Mouse (Mus musculus): Measurements from ENCODE around the gene Wdr48.
A peak's percentile ranks its signal among the peaks of the same experiment; 100 is the strongest.

The Wdr48 gene

DNA sequence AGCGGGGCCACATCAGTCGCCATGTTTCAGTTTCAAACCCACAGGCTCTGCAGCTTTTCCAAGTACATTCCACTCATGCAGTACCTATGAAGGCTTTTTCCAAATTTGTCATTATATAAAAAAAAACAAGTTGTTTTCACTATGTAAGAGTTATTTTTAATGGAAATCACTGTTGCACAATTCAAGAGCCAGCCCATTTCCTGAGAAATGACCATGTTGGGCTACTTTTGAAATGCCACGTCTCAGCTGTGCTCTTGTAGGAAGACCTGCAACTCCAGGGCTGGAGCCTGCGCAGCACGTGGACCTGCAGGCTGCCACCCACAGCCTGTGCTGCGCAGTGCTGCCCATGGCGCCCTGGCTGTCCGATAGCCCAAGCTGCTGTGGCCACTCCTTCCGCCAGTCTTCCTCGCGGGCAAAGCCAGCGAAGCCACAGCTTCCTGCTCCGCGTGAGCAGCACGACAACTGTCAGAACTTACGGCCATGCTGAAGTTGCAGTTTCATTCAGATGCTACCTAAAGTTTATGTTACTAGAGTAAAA, 30.5 kb downstream of the Wdr48 start:
- DNase-seq (ENCODE audit: low spot score in 2 of 2) = no peak

DNA sequence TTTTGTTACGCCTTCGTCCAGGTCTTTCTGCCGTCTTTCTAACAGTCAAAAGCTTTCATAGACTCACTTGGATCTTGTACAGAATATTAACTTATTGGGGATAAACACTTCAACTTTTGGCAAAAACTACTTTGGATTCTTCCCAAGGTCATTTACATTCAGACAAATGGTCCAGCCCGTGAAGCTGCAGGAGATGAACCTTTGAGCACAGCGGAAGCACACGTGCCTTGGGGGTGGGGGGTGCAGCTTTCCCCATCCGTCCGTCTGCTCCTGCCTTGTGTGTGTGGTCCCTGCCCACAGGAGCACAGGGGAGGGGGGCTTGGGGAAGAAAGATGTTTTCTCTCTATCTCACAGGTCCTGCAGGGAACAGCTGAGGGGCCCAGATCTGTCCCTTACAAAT, 31.1 kb downstream of the Wdr48 start:
- no peak for DNase-seq (ENCODE audit: low spot score in 2 of 2)

DNA sequence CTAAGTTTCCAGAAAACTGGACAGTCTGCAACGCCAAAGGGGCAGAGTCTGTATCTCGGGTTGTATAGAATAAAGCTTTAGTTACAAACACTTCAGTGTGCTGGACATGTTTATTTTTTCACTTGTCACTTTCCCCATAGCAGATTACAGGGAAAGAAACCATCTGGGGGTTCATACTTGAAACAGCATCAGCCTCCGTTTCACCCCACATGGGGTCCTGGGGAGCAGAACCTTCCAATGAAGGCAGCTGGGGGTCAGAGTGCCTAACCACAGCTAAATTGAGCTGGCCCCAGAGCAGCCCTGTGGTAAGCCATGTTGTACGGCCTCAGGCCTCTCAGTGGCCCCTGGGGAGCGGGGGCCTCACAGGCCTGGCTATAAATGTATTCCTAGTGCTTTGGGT, 31.8 kb downstream of the Wdr48 start:
- no peak for DNase-seq (ENCODE audit: low spot score in 2 of 2)

DNA sequence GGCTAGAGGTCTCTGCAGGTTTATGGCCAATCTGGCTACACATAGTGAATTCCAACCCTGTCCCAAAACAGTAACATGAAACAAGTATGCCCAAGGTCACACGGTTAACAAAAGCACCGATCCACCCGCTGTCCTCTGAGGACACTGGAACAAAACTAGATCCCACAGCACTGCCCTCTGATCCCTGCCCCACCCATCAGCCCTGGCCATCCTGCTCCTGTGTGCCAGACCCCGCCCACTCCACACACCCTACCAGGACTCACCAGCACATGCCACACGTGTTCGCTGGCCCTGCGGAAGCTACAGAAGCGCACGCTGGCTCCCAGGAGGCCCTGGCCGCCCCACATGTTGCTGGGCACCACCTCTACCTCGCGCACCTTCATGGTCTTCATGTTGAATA, 37.7 kb downstream of the Wdr48 start:
- DNase-seq (ENCODE audit: low spot score in 2 of 2) = no peak

DNA sequence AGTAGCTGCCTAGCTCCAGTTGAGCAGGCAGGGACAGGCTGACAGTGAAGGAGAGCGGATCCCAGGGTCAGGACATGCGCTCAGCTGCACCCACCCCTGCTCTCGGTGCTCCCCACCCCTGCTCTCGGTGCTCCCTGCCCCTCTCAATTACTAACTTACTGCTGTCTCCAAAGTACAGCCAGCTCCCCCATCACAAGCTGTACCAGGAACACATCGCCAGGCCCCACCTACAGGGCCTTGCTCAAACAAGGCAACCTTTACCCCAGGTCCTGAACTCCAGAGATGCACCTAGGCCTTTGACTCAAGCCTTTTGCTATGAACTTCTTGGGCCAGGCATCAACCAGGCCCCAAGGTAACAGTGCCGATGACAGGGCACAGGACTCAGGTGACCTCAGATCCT, 39.0 kb downstream of the Wdr48 start:
- no peak for DNase-seq (ENCODE audit: low spot score in 2 of 2)

DNA sequence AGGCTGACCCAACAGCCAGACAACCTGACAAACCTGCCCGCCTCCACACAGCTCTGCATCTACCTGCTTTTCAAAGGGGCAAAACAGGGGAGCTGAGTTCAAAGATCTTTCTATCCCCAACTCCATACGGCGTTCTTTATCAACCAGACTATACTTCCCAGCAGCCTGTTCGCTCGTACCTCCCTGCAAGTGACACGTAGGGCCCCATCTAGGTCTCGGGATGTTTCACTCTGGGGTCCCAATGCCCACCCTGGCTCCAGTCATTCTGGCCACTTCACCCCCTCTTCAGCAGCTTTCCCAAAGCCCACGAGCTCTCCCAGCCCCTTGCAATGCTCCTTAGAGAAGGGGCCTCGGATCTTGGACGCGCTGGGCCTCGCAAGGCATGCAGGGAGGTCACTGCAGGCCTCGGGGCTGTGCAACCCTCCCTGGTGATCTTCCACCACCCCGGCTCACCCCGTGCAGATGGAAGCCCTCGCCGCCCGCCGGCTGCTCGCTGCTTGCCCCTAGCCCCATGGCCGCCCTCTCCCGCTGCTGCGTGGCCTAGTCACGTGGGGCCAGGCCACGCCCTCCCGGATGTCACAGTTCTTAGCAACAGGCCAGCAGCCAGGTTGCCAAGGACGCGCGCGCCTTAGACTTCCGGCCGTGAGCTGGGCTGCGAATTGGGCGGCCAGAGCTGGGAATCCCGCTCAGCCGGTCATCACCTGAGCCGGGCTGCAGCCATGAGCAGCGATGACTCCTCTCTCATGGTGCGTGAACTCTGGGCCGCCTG, 42.5 kb downstream of the Wdr48 start, which contains the start of the genes Gorasp1 and Ttc21a:
Gorasp1 (minus strand) TSS at position 561 of the 769 bp plus-strand sequence.
Ttc21a (plus strand) TSS at position 602 of the 769 bp plus-strand sequence.
- peak; percentile 87 to 93 for DNase-seq (ENCODE audit: low spot score in 2 of 2)

DNA sequence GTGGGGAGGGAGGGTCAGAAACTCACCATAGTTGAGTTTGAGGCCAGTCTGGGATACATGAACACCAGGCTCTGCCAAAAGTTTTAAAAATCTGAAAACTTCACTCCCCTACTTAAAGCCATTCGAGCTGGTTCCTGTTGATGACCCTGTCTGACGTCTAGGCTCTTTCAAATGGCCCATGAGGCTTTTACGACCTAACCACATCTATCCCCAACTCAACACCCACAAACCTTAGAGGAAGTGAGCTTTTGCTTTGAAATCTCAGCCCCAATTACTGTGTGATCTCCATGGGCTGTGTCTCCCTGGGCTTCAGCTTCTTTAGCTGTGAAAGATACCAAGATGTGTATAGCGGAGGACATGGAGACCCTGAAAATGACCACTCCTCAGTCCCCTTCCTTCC, 43.8 kb downstream of the Wdr48 start:
- no peak for DNase-seq (ENCODE audit: low spot score in 2 of 2)

DNA sequence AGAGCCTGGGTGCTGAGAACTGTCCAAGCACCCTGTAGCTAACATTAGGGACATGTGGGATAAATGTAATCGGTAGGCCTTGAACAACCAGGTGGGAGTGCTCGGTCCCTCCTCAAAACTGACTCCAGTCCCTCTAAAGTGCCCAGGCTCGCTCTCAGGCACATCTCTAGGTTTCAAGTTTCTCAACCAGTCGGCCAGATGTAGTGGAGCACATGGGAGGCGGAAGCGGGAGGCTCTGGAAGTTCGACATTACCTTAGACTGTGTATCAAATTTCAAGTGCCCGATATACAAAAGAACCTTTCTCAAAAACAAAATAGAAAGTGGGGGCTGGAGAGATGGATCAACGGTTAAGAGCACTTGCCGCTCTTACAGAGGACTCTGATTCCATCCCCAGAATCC, 45.0 kb downstream of the Wdr48 start:
- no peak for DNase-seq (ENCODE audit: low spot score in 2 of 2)

DNA sequence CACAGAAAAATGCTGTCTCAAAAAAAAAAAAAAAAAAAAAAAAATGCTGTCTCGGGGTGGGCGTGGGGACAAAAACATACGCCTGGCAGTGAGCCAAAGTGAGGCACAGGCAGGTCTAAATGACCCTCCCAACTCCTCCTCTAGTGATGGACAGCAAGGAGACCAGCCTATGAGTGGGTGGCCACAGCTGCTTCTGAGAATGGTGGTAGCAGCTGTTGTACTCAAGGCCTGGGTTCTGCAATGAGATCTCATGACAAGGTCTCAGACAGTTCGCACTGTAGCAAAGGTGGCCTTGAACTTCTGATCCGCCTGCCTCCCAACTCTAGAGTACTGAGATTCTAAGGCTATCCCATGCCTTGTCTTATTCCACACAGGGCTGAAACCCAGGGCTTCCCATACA, 46.7 kb downstream of the Wdr48 start:
- DNase-seq (ENCODE audit: low spot score in 2 of 2) = no peak

DNA sequence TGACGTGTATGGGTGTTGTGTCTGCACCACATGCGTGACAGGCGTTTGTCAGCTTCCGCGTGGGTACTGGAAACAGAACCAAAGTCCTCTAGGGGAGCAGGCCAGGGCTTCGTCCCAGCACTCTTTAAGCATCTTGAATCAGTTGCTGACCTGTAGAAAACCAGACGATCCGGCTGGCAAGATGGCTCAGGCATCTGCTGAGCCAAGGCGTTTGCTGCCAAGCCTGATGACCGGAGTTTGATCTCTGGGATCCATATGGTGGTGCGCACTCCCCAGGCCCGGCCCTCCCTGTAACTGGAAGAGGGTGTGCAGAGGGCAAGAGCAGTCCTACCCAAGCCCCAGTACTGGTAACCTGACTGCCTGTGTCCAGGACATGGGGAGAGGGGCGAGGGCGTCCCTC, 47.2 kb downstream of the Wdr48 start:
- DNase-seq (ENCODE audit: low spot score in 2 of 2) = no peak

DNA sequence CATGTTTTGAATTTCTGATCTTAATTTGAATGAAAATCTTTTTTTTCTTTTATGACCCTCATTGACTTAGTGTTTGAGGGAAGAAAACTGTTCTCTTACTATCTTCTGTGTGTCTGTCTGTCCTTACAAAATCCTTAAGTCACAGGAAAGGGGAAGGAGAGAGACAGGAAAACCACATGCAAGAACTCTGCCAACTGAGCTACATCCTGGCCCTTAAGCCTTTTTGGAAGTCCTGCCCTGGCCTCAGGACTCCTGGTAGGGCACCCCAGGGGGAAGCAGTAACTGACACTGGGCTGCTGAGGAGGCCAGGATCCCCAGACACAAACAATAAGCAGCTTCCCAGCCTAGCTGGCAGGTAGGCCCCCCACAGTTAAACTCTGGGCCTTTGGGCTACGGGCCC, 48.6 kb downstream of the Wdr48 start:
- no peak for DNase-seq (ENCODE audit: low spot score in 2 of 2)

DNA sequence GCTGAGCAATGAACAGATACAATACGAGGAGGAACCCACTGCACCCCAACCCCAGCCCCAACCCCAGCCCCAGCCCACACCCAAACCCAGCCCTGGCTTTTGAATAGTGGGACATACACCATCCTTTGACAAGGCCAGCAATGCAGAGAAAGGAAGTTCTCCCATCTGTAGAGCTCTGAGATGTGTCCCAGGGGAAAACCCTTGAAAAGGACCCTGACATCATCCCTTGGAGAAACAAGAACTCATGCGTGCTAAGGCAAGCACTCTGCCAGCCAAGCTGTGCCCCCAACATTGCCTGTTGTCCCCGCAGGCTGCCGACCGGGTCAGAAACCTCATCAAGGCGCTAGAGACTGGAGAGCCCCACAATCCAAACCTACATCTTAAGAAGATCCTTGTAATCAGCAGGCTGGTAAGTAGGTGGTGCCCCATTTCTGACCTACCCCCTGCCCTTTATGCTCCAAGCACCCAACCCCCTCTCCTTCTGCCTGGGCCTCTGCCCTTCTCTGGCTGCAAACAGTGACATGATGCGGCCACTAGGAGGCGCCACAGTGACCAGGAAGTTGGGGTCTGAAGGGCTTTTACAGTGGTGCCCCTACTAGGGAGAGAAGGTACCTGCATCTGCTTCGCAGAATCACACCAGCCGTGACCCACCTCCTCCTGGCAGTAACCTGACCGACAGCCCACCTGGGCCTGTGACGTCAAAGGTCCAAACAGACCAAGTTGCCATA, 50.7 kb downstream of the Wdr48 start:
- DNase-seq (ENCODE audit: low spot score in 2 of 2) = no peak

DNA sequence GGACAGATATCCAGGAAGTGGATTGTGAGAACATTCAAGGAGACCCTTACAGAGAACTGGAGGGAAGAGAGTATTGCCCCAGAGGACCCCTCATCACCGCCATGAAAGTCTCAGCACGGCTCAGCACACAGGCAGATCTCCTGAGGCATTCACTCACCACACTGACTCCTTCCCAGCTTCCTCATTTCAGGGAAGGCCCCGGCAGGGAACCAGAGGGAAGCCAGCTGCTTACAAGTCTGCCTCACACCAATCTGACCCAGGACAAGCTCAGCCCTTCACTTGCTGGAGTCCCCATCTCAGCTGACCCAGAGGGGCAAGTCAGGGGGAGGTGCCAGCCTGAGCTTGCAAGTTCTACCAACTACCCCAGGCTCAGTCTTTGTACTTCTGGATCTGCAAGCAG, 54.1 kb downstream of the Wdr48 start:
- DNase-seq (ENCODE audit: low spot score in 2 of 2) = no peak

DNA sequence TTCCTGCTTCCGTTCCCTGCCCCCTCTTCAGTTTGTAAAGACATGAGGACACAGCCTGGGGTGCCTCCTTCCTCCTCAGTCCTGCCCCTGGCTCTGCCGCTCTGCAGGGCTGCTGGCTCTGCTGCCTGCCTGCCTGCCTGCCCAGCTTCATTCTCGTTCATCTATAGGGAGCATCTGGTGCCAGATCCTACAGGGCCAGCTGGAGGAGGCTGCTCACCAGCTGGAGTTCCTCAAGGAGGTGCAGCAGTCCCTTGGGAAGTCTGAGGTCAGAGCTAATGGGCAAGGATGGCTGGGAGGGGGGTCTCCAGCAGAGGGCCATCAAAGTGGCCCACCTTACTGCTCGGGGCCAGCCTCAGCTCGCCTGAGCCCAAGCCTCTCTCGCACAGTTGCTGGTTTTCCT, 55.8 kb downstream of the Wdr48 start:
- DNase-seq (ENCODE audit: low spot score in 2 of 2) = no peak

DNA sequence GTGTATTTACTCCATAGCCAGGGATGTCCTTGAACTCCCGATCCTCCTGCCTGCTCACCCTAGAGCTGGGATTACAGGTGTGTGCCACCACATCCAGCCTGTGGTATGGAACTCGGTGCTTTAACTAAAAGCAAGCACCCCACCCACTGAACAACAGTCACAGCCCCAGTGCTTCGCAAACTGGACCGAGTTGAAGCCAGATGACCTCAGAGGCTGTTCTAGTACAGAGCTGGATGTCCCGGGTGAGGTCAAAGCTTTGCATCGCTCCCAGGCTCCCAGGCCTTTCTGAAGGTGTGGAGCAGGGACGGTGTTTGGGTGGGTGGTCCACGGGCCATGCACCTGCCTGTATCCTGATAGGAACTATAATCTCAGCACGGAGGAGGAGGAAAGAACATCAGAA, 56.7 kb downstream of the Wdr48 start:
- DNase-seq (ENCODE audit: low spot score in 2 of 2) = no peak

DNA sequence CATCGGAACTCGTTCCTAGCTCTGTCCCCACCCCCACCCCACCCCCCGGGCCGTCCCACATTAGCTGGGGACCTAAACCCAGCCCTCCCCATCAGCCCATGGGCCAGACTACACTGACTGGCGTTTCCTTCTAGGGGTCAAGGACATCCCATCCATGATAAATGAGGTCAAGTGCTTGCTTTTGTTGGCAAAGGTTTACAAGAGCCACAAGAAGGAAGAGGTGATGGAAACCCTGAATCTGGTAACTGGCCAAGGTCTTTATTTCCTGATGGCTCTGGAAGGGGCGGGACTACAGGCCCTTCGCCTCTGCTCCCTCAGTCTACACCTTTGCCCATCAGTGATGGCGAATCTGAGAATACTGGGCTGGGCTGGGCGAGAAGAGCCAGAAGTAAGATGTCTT, 64.2 kb downstream of the Wdr48 start:
- no peak for DNase-seq (ENCODE audit: low spot score in 2 of 2)

DNA sequence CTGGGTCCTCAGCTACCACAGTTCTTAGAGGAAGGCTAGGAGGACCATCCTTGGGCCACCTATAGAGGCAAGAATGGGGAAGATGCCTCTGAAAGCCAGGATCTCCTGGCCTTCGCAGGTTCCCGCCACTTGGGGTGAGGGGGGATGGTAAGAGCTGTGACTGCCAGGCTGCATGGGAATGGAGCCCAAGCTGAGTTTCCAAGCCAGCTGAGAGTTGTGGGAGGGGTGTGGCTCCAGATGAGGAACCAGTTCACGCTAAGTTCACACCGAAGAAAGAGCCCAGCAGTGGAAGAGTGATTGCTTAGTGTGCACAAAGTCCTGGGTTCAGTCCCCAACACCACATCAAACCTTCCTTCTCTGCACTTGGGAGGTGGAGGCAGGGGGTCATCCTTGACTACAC, 67.5 kb downstream of the Wdr48 start:
- no peak for DNase-seq (ENCODE audit: low spot score in 2 of 2)

DNA sequence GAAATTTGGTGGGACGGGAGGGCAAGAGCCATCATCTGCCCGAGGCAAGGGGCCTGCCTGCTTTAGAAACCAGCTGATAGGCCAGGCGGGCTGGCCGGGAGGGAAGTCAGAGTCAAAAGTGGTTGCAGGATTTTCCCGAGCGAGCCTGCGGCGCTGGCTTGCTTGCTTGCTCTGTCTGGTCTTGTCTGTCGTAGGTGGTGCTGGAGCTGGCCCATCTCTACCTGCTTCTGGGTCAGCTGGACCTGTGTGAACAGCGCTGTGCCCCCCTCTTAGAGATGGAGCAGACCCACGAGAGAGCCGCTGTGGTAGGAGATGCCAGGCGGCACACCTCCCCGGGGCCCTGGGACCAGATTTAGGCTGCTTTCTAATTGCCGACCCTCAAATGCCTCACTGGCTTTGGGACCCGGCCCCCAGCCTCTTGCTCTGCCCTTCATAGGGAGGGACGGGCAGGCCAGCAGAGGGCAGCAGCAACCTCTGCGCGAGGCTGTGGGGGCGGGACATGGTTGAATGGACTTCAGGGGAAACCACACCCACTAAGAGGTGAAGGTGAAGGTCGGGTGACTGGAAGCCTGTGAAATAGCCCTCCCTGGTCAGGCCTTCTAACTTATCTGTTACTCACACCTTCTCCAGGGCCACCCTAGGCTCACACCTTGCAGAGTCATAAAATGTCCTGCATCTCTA, 68.4 kb downstream of the Wdr48 start:
- DNase-seq (ENCODE audit: low spot score in 2 of 2) = peak in 1 of 2 experiments; percentile 33

DNA sequence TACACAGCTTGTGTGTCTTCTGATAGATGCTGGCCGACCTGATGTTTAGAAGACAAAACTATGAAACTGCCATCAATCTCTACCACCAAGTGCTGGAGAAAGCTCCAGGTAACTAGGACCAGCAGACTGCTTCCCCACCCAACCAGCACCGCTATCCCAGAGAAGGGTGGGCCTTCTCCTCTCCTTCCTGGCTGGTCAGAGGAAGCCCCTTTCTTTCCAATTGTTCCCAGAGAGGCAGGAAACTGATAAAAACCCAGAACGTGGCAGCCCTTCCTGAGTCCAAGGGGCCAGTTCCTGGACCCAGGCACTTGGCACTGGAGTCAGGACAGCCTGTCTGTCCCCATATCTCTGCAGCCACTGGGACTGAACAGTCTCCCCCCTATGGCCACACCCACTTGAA, 69.5 kb downstream of the Wdr48 start:
- no peak for DNase-seq (ENCODE audit: low spot score in 2 of 2)

DNA sequence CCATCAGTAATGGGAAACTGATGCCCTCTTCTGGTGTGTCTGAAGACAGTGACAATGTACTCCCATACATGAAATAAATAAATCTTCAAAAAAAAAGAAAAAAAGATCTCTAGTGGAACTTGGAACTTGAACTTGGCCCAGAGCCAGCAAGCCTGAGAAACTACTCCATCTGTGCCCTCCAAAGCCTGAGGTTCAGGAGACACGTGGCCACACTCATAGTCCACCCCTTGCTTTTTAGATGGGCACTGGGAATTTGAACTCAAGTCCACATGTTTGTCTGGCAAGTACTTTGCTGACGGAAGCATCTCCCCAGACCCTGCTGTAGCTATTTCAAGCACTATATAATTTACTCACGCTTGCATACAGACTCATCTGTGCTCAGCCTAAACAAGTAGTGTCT, 70.5 kb downstream of the Wdr48 start:
- DNase-seq (ENCODE audit: low spot score in 2 of 2) = no peak

DNA sequence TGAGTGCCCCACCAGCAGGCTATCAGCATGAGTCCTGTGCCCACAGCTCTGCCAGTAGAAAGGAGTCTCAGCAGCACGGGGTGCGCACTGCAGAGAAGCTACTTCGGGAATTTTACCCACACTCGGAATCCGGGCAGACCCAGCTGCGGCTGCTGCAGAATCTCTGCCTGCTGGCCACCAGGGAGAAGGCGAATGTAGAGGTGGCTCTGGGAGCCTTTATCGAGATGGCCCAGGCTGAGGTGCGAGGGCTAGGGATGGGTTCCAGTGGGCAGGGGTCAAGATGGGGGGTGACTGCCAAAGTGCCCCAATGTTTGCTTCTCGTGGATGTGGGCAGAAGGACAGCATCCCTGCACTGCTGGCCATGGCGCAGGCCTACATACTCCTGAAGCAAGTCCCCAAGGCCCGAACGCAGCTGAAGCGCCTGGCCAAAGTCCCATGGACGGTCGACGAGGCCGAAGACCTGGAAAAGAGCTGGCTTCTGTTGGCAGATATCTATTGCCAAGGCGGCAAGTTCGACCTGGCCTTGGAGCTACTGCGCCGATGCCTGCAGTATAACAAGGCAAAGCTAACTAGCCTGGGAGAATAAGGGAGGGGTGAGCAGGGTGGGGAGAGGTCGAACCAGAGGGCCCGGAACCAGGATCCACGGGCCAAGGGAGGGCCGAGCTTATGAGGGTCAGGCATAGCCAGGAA, 71.7 kb downstream of the Wdr48 start:
- DNase-seq (ENCODE audit: low spot score in 2 of 2) = no peak

DNA sequence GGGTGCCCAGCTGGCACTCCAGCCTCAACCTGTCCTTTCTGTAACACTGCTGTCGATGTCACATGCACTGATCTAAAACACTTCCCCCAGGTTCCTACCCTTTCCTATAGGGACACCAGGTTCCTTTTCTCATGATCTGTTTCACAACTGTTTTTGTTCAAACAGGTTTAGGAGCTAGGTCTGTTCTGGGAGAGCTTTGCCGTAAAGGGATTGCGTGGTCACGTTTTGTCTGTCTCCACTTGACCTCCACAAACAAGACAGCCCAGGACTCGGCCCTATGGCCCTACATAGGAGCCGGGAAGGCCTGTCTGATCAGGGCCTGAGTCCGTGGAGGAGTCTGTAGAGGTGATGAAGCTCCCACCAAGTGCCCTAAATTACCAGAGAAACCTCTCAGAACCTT, 75.1 kb downstream of the Wdr48 start:
- DNase-seq (ENCODE audit: low spot score in 2 of 2) = no peak

All from frontal cortex, postnatal 36 days (tissue).